Mouse (Mus musculus) limb, embryonic 10.5 days (tissue): ENCODE measurements around the gene 8030474K03Rik. TPM values are rescaled to one million over a fixed set of nuclear protein-coding genes. Genes with fewer than 3 reads are reported as not detected.
"Not testable (repeated sequence)": the region's sequence is repeated elsewhere in the genome, so short reads cannot be mapped to it uniquely, and the experiment has no call there.

Source experiments
- DNase-seq: peaks from one replicate; pipeline ENCODE4 v3.0.0-alpha.2; 2017; ENCODE audit warnings: low spot score
- H3K27ac ChIP-seq: fragments of 300-500 bp; sonication (generic); 2 replicates; pipeline ENCODE4 v1.5.1; 2016; ENCODE audit warnings: mild to moderate bottlenecking
- H3K27me3 ChIP-seq: fragments of 300-500 bp; sonication (generic); 2 replicates; pipeline ENCODE4 v1.6.1; 2016; ENCODE audit warnings: low read depth, mild to moderate bottlenecking; ENCODE audit not compliant: poor library complexity, severe bottlenecking
- H3K36me3 ChIP-seq: fragments of 300-500 bp; sonication (generic); 2 replicates; pipeline ENCODE4 v1.6.1; 2016; ENCODE audit warnings: mild to moderate bottlenecking, moderate library complexity
- H3K4me1 ChIP-seq: fragments of 300-500 bp; sonication (generic); 2 replicates; pipeline ENCODE4 v1.6.1; 2016
- H3K4me3 ChIP-seq: fragments of 300-500 bp; sonication (generic); 2 replicates; pipeline ENCODE4 v1.5.1; 2016; ENCODE audit warnings: mild to moderate bottlenecking, moderate library complexity
- H3K9me3 ChIP-seq: fragments of 300-500 bp; sonication (generic); replicated peaks from 2 replicates; pipeline ENCODE4 v1.6.1; 2016; ENCODE audit warnings: mild to moderate bottlenecking
- WGBS: fragments of 180-500 bp; shearing (Covaris S2); methylation state at CpG from one replicate; pipeline ENCODE4 v1.1.7; 2016; 5-methylcytosine and 5-hydroxymethylcytosine counted together
- polyA plus RNA-seq: library from polyadenylated mRNA; unstranded; fragments of >200 nt; fragmentation: Nextera tagmentation; extraction: Ambion mirVana; gene quantifications from 2 replicates; pipeline ENCODE4 v1.2.1, GENCODE M21; 2016

Gene 8030474K03Rik
- polyA plus RNA-seq = 0.08 and 0.29 TPM in 2 replicates

DNA sequence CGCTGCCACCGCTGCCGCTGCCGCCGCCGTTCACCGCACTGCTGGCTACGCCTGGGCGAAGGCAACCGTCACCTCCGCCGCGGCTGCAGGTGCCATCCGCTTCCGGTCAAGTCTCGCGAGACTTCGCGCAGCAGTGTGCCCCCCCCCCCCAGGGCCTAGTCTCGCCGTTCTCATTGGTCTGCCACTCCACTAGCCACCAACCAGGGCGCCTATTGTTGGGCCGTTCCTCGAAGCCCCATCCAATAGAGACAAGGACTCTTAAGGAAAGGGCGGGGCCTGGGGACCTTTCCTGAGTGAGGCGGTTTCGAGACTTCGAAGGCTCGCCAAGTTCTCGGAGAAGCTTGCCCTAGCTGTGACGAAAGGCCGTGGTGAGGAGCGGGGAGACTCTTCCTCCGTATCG, at the start of gene 8030474K03Rik, which contains the start of gene Gm4779:
8030474K03Rik (plus strand) TSS at position 315 of the 400 bp plus-strand sequence.
Gm4779 (minus strand) TSS at position 82 of the 400 bp plus-strand sequence.
- 91% methylated on average over 31 of the region's 35 CpGs for WGBS
- Histone ChIP-seq H3K4me1 (no peaks in the 10 kb centered on the region), H3K36me3 (no peaks in the 10 kb centered on the region), H3K27me3 (peaks cover 54% of the 10 kb centered on the region), H3K9me3 (0 out of 2 replicates have a peak, but pooled peaks cover 4% of the 10 kb centered on the region), H3K27ac (no peak within 1 kb of the TSS), H3K4me3 (no peak within 1 kb of the TSS)
- DNase-seq = no peak

DNA sequence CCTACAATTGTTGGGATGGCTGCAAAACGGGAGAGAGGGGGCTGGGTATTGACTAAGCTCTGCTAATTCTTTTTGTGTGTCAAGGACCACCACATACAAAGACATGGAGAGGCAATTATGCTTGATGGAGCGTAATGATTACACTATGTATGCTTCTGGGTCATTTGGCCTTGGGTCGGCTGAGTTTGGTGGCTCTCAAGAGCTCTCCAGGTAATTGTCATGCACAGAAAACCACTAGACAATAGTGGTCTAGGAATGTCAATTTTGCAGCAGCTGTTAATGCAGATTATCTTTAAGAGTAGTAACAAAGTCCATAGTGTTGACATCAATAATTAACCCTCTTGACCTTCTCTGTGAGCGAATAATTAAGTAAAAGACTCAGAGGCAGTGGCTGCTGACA, 44.3 kb upstream of the 8030474K03Rik start:
- no peaks in the 10 kb centered on the region for H3K36me3 ChIP-seq
- WGBS = 81% methylated on average over 4 of the region's 4 CpGs
- H3K4me1 ChIP-seq = peaks cover 8% of the 10 kb centered on the region; the same call in 1 of the 2 replicates
- no peak overlapping the region for H3K27ac ChIP-seq
- H3K27me3 ChIP-seq = peaks cover 96% of the 10 kb centered on the region
- no peaks in the 10 kb centered on the region for H3K9me3 ChIP-seq
- H3K4me3 ChIP-seq = no peak overlapping the region
- no peak for DNase-seq

DNA sequence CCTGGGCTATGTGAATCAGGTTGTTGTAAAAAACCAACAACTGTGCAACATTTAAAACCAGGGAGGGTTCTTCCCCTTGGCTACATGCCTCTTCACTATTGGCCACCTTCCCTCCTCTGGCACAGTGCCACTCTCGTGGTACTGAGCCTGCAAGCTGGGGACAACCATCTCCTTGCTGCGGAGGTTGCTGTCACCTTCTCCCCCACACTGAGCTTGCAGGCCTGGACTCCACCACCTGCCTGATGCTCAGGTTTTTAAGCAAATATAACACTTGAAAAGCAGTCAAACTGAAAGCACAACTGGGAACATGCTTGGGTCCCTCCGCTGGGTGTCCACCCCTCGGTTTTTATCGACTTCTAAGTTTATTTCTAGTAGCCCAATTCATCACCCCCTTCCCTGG, 40.0 kb upstream of the 8030474K03Rik start:
- Histone ChIP-seq H3K9me3 (no peaks in the 10 kb centered on the region), H3K27me3 (peaks cover 94% of the 10 kb centered on the region), H3K36me3 (no peaks in the 10 kb centered on the region), H3K4me3 (no peak overlapping the region), H3K27ac (no peak overlapping the region), H3K4me1 (peaks cover 6% of the 10 kb centered on the region; the same call in 1 of the 2 replicates)
- DNase-seq = no peak
- 71% methylated on average over 5 of the region's 5 CpGs for WGBS

DNA sequence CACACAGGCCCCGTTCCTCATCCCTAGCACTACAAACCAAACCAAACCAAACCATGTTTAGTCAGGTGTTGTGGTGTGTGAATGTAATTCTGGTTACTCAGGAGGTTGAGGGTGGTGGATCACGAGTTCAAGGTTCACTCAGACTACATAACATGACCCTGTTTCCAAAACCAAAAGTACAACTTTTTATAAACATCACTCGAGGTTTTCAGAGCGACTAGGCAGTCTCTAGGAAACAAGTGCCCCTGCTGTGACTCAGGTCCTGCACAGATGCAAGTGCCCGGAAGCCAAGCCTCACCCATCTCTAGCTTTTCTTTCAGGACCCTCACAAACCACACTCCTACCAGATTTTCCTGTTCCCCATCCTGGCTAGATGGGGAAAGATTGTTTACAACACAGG, 29.8 kb upstream of the 8030474K03Rik start:
- 86% methylated on average over 5 of the region's 5 CpGs for WGBS
- DNase-seq = no peak
- H3K27me3 ChIP-seq = peaks cover 90% of the 10 kb centered on the region

DNA sequence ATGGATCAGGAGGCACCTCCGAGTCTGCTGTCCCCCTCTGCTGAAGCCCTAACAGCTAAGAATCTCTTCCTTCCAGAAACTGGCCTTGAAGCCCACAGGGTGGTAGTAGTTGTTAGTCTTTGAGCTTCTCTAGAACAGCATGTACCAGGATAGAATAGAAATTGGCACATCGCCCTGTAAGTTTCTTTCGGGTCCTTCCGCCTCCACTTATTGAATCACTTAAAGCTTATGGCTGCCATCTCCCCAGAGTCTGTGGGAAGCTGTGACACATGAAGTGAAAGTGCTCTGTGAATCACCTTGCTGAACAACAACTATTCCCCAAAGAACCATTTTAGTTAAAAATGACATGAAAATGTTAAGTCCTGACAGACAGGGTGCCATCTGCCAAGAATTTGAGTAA, 29.3 kb upstream of the 8030474K03Rik start:
- no peak for DNase-seq
- 78% methylated on average over 4 of the region's 4 CpGs for WGBS
- Histone ChIP-seq H3K4me1 (no peaks in the 10 kb centered on the region), H3K36me3 (no peaks in the 10 kb centered on the region), H3K27me3 (peaks cover 90% of the 10 kb centered on the region), H3K9me3 (no peaks in the 10 kb centered on the region), H3K27ac (no peak overlapping the region), H3K4me3 (no peak overlapping the region)

More for the DNA sequence above, 29.8 kb upstream of the 8030474K03Rik start:
- Histone ChIP-seq H3K9me3 (no peaks in the 10 kb centered on the region), H3K4me3 (no peak overlapping the region), H3K36me3 (no peaks in the 10 kb centered on the region), H3K27ac (no peak overlapping the region), H3K4me1 (no peaks in the 10 kb centered on the region)

DNA sequence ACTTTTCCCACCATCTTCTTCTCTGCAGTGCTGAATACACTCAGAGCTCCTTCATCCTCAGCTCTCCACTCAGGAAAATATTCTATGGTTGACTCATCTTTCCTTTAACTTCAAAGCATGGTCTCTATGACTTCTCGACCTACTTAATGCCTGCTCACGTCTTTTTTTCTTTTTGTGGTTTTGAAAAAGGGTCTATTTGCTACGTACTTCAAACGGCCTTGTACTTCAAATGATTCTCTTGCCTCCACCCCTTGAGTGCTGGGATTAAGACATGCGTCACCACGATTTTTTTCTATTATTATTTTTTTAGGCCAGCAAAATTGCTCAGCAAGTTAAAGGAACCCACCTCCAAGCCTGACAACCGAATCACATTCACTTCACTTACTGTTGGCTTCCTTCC, 27.2 kb upstream of the 8030474K03Rik start:
- Histone ChIP-seq H3K9me3 (no peaks in the 10 kb centered on the region), H3K4me3 (no peak overlapping the region), H3K27ac (no peak overlapping the region), H3K4me1 (no peaks in the 10 kb centered on the region), H3K27me3 (peaks cover 90% of the 10 kb centered on the region), H3K36me3 (no peaks in the 10 kb centered on the region)
- DNase-seq = no peak
- WGBS = 78% methylated on average over 7 of the region's 7 CpGs

DNA sequence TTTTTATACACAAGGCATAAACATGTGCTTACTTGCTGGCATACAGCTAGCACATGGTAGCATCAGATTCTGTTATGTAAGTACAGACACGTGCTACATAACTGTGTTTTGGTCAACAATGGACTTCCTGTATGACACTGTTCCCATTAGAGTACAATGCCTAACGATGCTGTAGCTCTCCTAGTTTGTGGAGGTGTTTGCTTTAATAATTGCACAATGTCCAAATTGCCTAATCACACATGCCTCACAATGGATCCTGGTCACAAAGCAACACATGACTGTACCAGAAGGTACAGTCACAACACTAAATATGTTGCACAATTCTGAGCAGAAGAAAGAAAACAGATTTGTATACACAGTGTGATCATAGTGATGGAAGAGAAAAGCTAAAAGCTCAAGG, 25.0 kb upstream of the 8030474K03Rik start:
- Histone ChIP-seq H3K27me3 (peaks cover 88% of the 10 kb centered on the region), H3K27ac (no peak overlapping the region), H3K9me3 (no peaks in the 10 kb centered on the region), H3K4me1 (no peaks in the 10 kb centered on the region), H3K4me3 (no peak overlapping the region), H3K36me3 (no peaks in the 10 kb centered on the region)
- DNase-seq = no peak
- 66% methylated on average over 2 of the region's 2 CpGs for WGBS

DNA sequence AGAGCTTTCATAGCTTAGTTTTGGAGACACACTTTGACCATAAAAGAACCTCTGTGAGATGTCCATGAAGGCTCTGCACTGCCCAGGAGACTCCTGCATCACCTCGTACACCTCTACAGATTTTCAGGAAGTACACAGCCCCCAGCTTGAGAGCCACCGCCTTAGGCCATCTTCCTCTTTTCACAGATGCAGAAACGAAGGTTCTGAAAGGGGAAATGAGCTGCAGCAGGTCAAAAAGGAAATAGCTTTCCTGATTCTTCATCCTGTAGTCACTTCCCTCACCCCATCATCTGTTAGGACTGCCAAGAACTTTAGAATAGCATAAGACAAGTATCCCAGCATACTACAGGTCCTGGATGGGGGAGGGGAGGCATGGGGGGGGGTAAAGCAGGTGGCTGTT, 24.1 kb upstream of the 8030474K03Rik start:
- WGBS = 65% methylated on average over 3 of the region's 3 CpGs
- peaks cover 88% of the 10 kb centered on the region for H3K27me3 ChIP-seq
- H3K27ac ChIP-seq = no peak overlapping the region
- DNase-seq = no peak
- H3K4me1 ChIP-seq = no peaks in the 10 kb centered on the region
- H3K36me3 ChIP-seq = no peaks in the 10 kb centered on the region
- no peak overlapping the region for H3K4me3 ChIP-seq
- no peaks in the 10 kb centered on the region for H3K9me3 ChIP-seq

DNA sequence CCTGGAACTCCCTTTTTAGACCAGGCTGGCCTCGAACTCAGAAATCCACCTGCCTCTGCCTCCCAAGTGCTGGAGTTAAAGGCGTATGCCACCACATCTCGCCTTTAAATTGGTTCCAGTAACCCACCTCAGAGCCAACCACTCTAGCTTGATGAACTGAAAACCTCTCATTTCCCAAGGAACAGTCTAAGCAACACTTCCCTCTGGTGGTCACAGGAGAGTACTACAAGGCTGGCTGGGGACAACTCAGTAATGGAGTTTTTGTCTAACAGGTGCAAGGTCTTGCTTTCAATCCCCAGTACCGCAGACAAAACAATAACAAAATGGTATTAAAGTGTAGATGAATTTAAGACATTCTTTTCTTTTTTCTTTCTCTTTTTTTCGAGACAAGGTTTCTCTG, 22.4 kb upstream of the 8030474K03Rik start:
- no peak overlapping the region for H3K4me3 ChIP-seq
- peak; percentile 50 for DNase-seq
- 43% methylated on average over 5 of the region's 5 CpGs for WGBS
- no peak overlapping the region for H3K27ac ChIP-seq
- H3K9me3 ChIP-seq = no peaks in the 10 kb centered on the region
- H3K27me3 ChIP-seq = peaks cover 83% of the 10 kb centered on the region
- H3K36me3 ChIP-seq = no peaks in the 10 kb centered on the region
- no peaks in the 10 kb centered on the region for H3K4me1 ChIP-seq

DNA sequence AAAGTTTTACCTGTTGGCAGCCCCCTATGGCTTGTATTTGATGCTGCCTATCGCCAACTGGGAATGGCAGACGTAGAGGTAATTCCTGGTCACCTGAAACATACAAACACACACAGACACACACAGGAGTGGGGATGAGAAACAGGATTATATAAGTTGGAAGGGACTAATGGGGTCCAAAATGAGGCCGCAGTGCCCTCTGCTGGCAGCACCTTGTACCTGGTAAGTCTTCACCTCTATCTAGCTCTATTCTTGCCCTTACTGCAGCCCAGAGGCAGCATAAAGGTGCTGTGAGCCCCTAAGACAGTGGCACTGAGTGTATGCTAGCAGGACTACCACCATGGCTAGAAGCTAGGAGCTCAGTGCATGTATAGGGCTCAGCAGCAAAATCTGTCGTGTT, 2.9 kb upstream of the 8030474K03Rik start:
- peaks cover 51% of the 10 kb centered on the region for H3K27me3 ChIP-seq
- no peaks in the 10 kb centered on the region for H3K36me3 ChIP-seq
- no peaks in the 10 kb centered on the region for H3K4me1 ChIP-seq
- 0 out of 2 replicates have a peak, but pooled peaks cover 4% of the 10 kb centered on the region for H3K9me3 ChIP-seq
- H3K4me3 ChIP-seq = no peak overlapping the region
- H3K27ac ChIP-seq = no peak overlapping the region
- DNase-seq = peak; percentile 51
- 37% methylated on average over 4 of the region's 4 CpGs for WGBS

DNA sequence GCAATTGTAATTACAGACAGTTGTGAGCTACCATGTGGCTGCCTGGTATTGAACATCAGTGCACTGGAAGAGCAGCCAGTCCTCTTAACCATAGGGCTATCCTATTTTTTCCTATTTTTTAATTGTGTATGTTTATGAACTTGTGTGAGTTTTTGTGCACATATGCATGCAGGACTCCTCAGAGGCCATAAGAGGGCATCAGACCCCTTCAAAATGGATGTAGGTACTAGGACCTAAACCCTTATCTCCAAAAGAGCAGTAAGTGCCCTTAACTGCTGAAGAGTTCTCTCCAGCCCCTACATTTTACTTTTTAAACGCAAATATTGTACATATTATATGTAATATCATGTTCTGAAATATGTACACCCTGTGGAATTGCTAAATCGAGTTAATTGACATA, 11.1 kb downstream of the 8030474K03Rik start:
- H3K27ac ChIP-seq = no peak overlapping the region
- no peak for DNase-seq
- no peak overlapping the region for H3K4me3 ChIP-seq
- no peaks in the 10 kb centered on the region for H3K9me3 ChIP-seq
- WGBS = 27% methylated on average over 2 of the region's 2 CpGs
- peaks cover 54% of the 10 kb centered on the region for H3K27me3 ChIP-seq
- H3K4me1 ChIP-seq = no peaks in the 10 kb centered on the region
- no peaks in the 10 kb centered on the region for H3K36me3 ChIP-seq

DNA sequence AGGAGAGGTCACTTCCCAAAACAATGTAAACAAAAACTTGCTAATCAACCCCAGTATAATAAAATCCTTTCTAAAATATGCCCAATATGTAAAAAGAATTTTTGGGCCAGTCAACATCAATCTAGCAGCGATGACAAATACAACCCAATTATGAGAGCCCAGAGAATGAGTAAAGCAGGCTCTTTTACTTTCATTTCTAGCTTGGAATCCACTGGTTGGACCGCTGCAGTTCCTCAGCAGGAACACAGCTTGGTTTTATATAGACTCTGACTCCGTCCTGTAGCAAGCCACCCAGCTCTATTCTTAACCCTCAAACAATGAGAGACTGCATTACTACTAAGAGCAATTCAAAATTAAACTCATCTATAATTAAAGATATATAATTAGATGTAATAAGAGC, 17.3 kb downstream of the 8030474K03Rik start:
- 68% methylated on average over 3 of the region's 3 CpGs for WGBS
- Histone ChIP-seq H3K9me3 (no peaks in the 10 kb centered on the region), H3K27ac (no peak overlapping the region), H3K4me3 (no peak overlapping the region), H3K27me3 (peaks cover 78% of the 10 kb centered on the region), H3K4me1 (no peaks in the 10 kb centered on the region), H3K36me3 (no peaks in the 10 kb centered on the region)
- no peak for DNase-seq

DNA sequence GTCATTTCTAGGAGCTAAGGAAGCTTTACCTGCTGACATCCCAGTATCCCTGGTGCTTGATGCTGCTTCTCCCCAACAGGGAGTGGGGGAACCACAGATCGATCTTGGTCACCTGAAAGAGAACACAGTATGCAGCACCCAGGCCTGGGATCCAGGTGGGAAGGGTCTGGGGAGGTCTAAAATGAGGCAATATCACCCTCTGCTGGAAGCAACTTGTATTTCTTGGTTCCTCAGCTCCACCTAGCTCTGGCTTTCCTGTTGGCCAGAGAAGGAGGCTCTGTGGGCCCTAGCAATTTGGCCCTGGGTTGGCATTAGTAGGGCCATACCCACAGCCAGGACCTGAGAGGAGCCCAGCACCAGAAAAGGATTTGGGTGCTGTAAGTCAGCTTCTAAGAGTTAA, 24.7 kb downstream of the 8030474K03Rik start:
- 44% methylated on average over 1 of the region's 1 CpGs for WGBS
- no peaks in the 10 kb centered on the region for H3K36me3 ChIP-seq
- no peaks in the 10 kb centered on the region for H3K4me1 ChIP-seq
- no peak for DNase-seq
- peaks cover 93% of the 10 kb centered on the region for H3K27me3 ChIP-seq
- no peaks in the 10 kb centered on the region for H3K9me3 ChIP-seq
- no peak overlapping the region for H3K4me3 ChIP-seq
- no peak overlapping the region for H3K27ac ChIP-seq

DNA sequence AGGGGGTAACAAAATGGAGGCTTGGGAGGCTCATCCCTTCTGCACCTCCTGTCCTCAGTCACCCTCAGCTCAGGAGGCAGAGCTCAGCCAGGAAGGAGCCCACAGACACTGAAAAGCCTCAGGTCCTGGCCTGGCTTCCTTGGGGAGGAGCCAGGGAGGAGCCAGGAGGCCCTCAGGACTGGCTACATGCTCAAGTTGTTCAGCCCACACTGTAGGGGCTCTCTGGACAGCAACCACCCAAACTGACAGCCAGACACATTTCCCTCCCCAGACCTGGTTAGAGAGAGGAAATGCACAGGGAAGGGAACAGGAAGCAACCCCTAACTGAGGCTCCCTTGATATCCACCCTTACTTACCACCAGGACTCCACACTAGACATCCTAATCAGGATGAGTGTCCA, 25.5 kb downstream of the 8030474K03Rik start:
- H3K27me3 ChIP-seq = peaks cover 86% of the 10 kb centered on the region
- H3K36me3 ChIP-seq, H3K27ac ChIP-seq, DNase-seq, H3K9me3 ChIP-seq, H3K4me3 ChIP-seq, H3K4me1 ChIP-seq: not testable (repeated sequence)
